Mouse (Mus musculus) spleen, adult 2 months (tissue): Measurements from ENCODE around the gene Chid1. TPM values are rescaled to one million over a fixed set of nuclear protein-coding genes. Genes with fewer than 3 reads are reported as not detected.

ENCODE experiments used
- DNase-seq, 2 experiments: peaks; one replicate each; pipeline versions ENCODE4 v3.0.0 to v3.0.0-alpha.2; 2012 to 2021; ENCODE audit warnings: low spot score in 2 of 2, low read depth in 1 of 2
- H3K27ac ChIP-seq: fragments of 200-500 bp; 2 replicates; pipeline ENCODE4 v1.5.1; 2012; ENCODE audit warnings: low read length, inconsistent platforms; ENCODE audit not compliant: insufficient read depth
- H3K27me3 ChIP-seq: fragments of 200-500 bp; 2 replicates; pipeline ENCODE4 v1.6.1; 2012; ENCODE audit warnings: mild to moderate bottlenecking, moderate library complexity, low read length, inconsistent platforms; ENCODE audit not compliant: control insufficient read depth, insufficient read depth
- H3K36me3 ChIP-seq: fragments of 200-500 bp; 2 replicates; pipeline ENCODE4 v1.6.1; 2012; ENCODE audit warnings: mild to moderate bottlenecking, low read length, inconsistent platforms; ENCODE audit not compliant: control insufficient read depth, insufficient read depth
- H3K4me1 ChIP-seq: fragments of 200-500 bp; 2 replicates; pipeline ENCODE4 v1.6.1; 2011; ENCODE audit warnings: inconsistent platforms; ENCODE audit not compliant: control insufficient read depth, insufficient read depth, insufficient read length
- H3K4me3 ChIP-seq: fragments of 200-500 bp; 2 replicates; pipeline ENCODE4 v1.5.1; 2011; ENCODE audit warnings: mild to moderate bottlenecking, inconsistent platforms; ENCODE audit not compliant: insufficient read depth, insufficient read length; ENCODE audit errors: extremely low read depth
- CTCF ChIP-seq: fragments of 200-500 bp; IDR thresholded peaks from 2 replicates; pipeline ENCODE4 v1.5.1; 2011; ENCODE audit warnings: mild to moderate bottlenecking, inconsistent platforms; ENCODE audit not compliant: insufficient read depth, insufficient read length, insufficient replicate concordance; ENCODE audit errors: extremely low read depth
- POLR2A ChIP-seq: fragments of 200-500 bp; IDR thresholded peaks from 2 replicates; pipeline ENCODE4 v1.6.1; 2011; ENCODE audit warnings: low read depth, low read length, inconsistent platforms
- WGBS: fragments of 180-500 bp; shearing (Covaris S2); methylation state at CpG from one replicate; pipeline ENCODE4 v1.1.7; 2018; 5-methylcytosine and 5-hydroxymethylcytosine counted together
- polyA plus RNA-seq: library from polyadenylated mRNA; depleted of rRNA; stranded (reverse); fragments of >200 nt; gene quantifications from 2 replicates; pipeline ENCODE4 v1.2.3, GENCODE M21; 2012

The Chid1 gene
- polyA plus RNA-seq, 1 experiment: 13.8 TPM

- Histone ChIP-seq H3K36me3 (peaks cover 11% of the 10 kb centered on the region), H3K4me1 (peaks cover 12% of the 10 kb centered on the region), H3K4me3 (peak within 1 kb of the TSS; percentile 74), H3K27me3 (peaks cover 7% of the 10 kb centered on the region; the same call in 1 of the 2 replicates), H3K27ac (peak within 1 kb of the TSS; percentile 91)
- DNase-seq: peak; percentile 75 to 79
- TF ChIP-seq CTCF (no peak), POLR2A (peak; percentile 64)
- WGBS: under 1% methylated on average over 87 of the region's 87 CpGs
Observed at GRCm38 (mm10) chr7:141475011-141475804, 64.4 kb downstream of the Chid1 start, which contains the start of the genes Polr2l and Tspan4. Gene Polr2l (minus strand): TSS chr7:141475132. Gene Tspan4 (plus strand): TSS chr7:141475240.

- no peak overlapping the region for H3K27ac ChIP-seq
- H3K36me3 ChIP-seq: peaks cover 12% of the 10 kb centered on the region
- peak overlapping the region; percentile 74 for H3K4me3 ChIP-seq
- H3K4me1 ChIP-seq: peaks cover 15% of the 10 kb centered on the region
- peaks cover 7% of the 10 kb centered on the region; the same call in 1 of the 2 replicates for H3K27me3 ChIP-seq
- no peak for DNase-seq
- TF ChIP-seq CTCF (no peak), POLR2A (no peak)
- WGBS: 8% methylated on average over 5 of the region's 5 CpGs
Observed at GRCm38 (mm10) chr7:141474160-141474559, 65.5 kb downstream of the Chid1 start.

- no peak for TF ChIP-seq CTCF
- TF ChIP-seq POLR2A: no peak
- no peak overlapping the region for H3K4me3 ChIP-seq
- peaks cover 12% of the 10 kb centered on the region for H3K36me3 ChIP-seq
- peaks cover 24% of the 10 kb centered on the region for H3K4me1 ChIP-seq
- H3K27me3 ChIP-seq: peaks cover 7% of the 10 kb centered on the region; the same call in 1 of the 2 replicates
- WGBS: 89% methylated on average over 6 of the region's 6 CpGs
- no peak for DNase-seq
- no peak overlapping the region for H3K27ac ChIP-seq
Observed at GRCm38 (mm10) chr7:141472763-141473162, 66.9 kb downstream of the Chid1 start.

GRCm38 (mm10) chr7:141472226-141472625 lies 67.4 kb downstream of the Chid1 start:
- Histone ChIP-seq H3K27ac (no peak overlapping the region), H3K27me3 (peaks cover 7% of the 10 kb centered on the region; the same call in 1 of the 2 replicates), H3K36me3 (peaks cover 12% of the 10 kb centered on the region), H3K4me3 (no peak overlapping the region), H3K4me1 (peaks cover 24% of the 10 kb centered on the region)
- no peak for DNase-seq
- 89% methylated on average over 6 of the region's 6 CpGs for WGBS
- TF ChIP-seq POLR2A (no peak), CTCF (no peak)

- WGBS: 95% methylated on average over 1 of the region's 1 CpGs
- H3K4me3 ChIP-seq: no peak overlapping the region
- no peak for TF ChIP-seq CTCF
- no peak for TF ChIP-seq POLR2A
- no peak overlapping the region for H3K27ac ChIP-seq
- no peak for DNase-seq
- H3K4me1 ChIP-seq: peaks cover 24% of the 10 kb centered on the region
- H3K27me3 ChIP-seq: peaks cover 7% of the 10 kb centered on the region; the same call in 1 of the 2 replicates
- peaks cover 12% of the 10 kb centered on the region for H3K36me3 ChIP-seq
Observed at GRCm38 (mm10) chr7:141471236-141471635, 68.4 kb downstream of the Chid1 start.

- Histone ChIP-seq H3K4me3 (no peak overlapping the region), H3K4me1 (peaks cover 21% of the 10 kb centered on the region), H3K27me3 (peaks cover 3% of the 10 kb centered on the region; the same call in 1 of the 2 replicates), H3K36me3 (peaks cover 12% of the 10 kb centered on the region), H3K27ac (no peak overlapping the region)
- 94% methylated on average over 10 of the region's 10 CpGs for WGBS
- TF ChIP-seq POLR2A (no peak), CTCF (no peak)
- DNase-seq: no peak
Observed at GRCm38 (mm10) chr7:141470637-141470944, 69.1 kb downstream of the Chid1 start.
